Mouse (Mus musculus): ENCODE data around the gene Figla. TPM values are rescaled to one million over a fixed set of nuclear protein-coding genes. Genes with fewer than 3 reads are reported as not detected.

Gene Figla
- total and polyA plus RNA-seq, 2 experiments, result not detected

GRCm38 (mm10) chr6:86048509-86048908 is 32.5 kb downstream of the Figla start:
- no peak for DNase-seq (ENCODE audit: extremely low read depth, low read depth, low spot score)
- WGBS, result 86% methylated on average over 5 of the region's 5 CpGs
- no peak for TF ChIP-seq POLR2A (IDR thresholded peaks at IDR 0.05; ENCODE audit: extremely low read depth, insufficient read depth, low read length)
- no peak for TF ChIP-seq CTCF (IDR thresholded peaks at IDR 0.05; ENCODE audit: low read depth, low read length)
- Histone ChIP-seq H3K9ac (ENCODE audit: low read depth, low read length) (no peak overlapping the region), H3K27ac (replicated peaks; ENCODE audit: insufficient read depth, low read depth, low read length) (no peak overlapping the region), H3K4me3 (ENCODE audit: insufficient read depth, low read depth, low read length) (no peak overlapping the region), H3K27me3 (ENCODE audit: control insufficient read depth, insufficient read depth, low read length) (no peaks in the 10 kb centered on the region), H3K79me2 (ENCODE audit: control insufficient read depth, insufficient read depth, low read length) (no peaks in the 10 kb centered on the region), H3K4me1 (ENCODE audit: control insufficient read depth, insufficient read depth, low read length) (no peaks in the 10 kb centered on the region), H3K36me3 (ENCODE audit: control insufficient read depth, insufficient read depth, low read length) (no peaks in the 10 kb centered on the region)

GRCm38 (mm10) chr6:86050586-86051268 is 34.8 kb downstream of the Figla start:
- Histone ChIP-seq H3K79me2 (ENCODE audit: control insufficient read depth, insufficient read depth, low read length) (no peaks in the 10 kb centered on the region), H3K36me3 (ENCODE audit: control insufficient read depth, insufficient read depth, low read length) (no peaks in the 10 kb centered on the region), H3K9ac (ENCODE audit: low read depth, low read length) (no peak overlapping the region), H3K4me3 (ENCODE audit: insufficient read depth, low read depth, low read length) (no peak overlapping the region), H3K27ac (replicated peaks; ENCODE audit: insufficient read depth, low read depth, low read length) (no peak overlapping the region), H3K4me1 (ENCODE audit: control insufficient read depth, insufficient read depth, low read length) (no peaks in the 10 kb centered on the region), H3K27me3 (ENCODE audit: control insufficient read depth, insufficient read depth, low read length) (no peaks in the 10 kb centered on the region)
- 59% methylated on average over 6 of the region's 6 CpGs for WGBS
- DNase-seq (ENCODE audit: extremely low read depth, low read depth, low spot score), result no peak
- TF ChIP-seq POLR2A (IDR thresholded peaks at IDR 0.05; ENCODE audit: extremely low read depth, insufficient read depth, low read length) (no peak), CTCF (IDR thresholded peaks at IDR 0.05; ENCODE audit: low read depth, low read length) (no peak)

- WGBS, result 46% methylated on average over 7 of the region's 7 CpGs
- DNase-seq (ENCODE audit: extremely low read depth, low read depth, low spot score), result no peak
- TF ChIP-seq POLR2A (IDR thresholded peaks at IDR 0.05; ENCODE audit: extremely low read depth, insufficient read depth, low read length) (no peak), CTCF (IDR thresholded peaks at IDR 0.05; ENCODE audit: low read depth, low read length) (no peak)
These were observed 36.1 kb downstream of the Figla start for GRCm38 (mm10) chr6:86052032-86052459.

GRCm38 (mm10) chr6:86052556-86052955 is 36.6 kb downstream of the Figla start:
- TF ChIP-seq CTCF (IDR thresholded peaks at IDR 0.05; ENCODE audit: low read depth, low read length) (no peak), POLR2A (IDR thresholded peaks at IDR 0.05; ENCODE audit: extremely low read depth, insufficient read depth, low read length) (no peak)
- Histone ChIP-seq H3K36me3 (ENCODE audit: control insufficient read depth, insufficient read depth, low read length) (no peaks in the 10 kb centered on the region), H3K79me2 (ENCODE audit: control insufficient read depth, insufficient read depth, low read length) (no peaks in the 10 kb centered on the region), H3K9ac (ENCODE audit: low read depth, low read length) (no peak overlapping the region), H3K27me3 (ENCODE audit: control insufficient read depth, insufficient read depth, low read length) (no peaks in the 10 kb centered on the region), H3K4me3 (ENCODE audit: insufficient read depth, low read depth, low read length) (no peak overlapping the region), H3K27ac (replicated peaks; ENCODE audit: insufficient read depth, low read depth, low read length) (no peak overlapping the region), H3K4me1 (ENCODE audit: control insufficient read depth, insufficient read depth, low read length) (no peaks in the 10 kb centered on the region)
- WGBS, result 69% methylated on average over 4 of the region's 4 CpGs
- DNase-seq (ENCODE audit: extremely low read depth, low read depth, low spot score), result no peak

More at GRCm38 (mm10) chr6:86052032-86052459, 36.1 kb downstream of the Figla start:
- Histone ChIP-seq H3K4me3 (ENCODE audit: insufficient read depth, low read depth, low read length) (no peak overlapping the region), H3K27ac (replicated peaks; ENCODE audit: insufficient read depth, low read depth, low read length) (no peak overlapping the region), H3K36me3 (ENCODE audit: control insufficient read depth, insufficient read depth, low read length) (no peaks in the 10 kb centered on the region), H3K9ac (ENCODE audit: low read depth, low read length) (no peak overlapping the region), H3K27me3 (ENCODE audit: control insufficient read depth, insufficient read depth, low read length) (no peaks in the 10 kb centered on the region), H3K4me1 (ENCODE audit: control insufficient read depth, insufficient read depth, low read length) (no peaks in the 10 kb centered on the region), H3K79me2 (ENCODE audit: control insufficient read depth, insufficient read depth, low read length) (no peaks in the 10 kb centered on the region)

- no peak for DNase-seq (ENCODE audit: extremely low read depth, low read depth, low spot score)
- no peaks in the 10 kb centered on the region for H3K27me3 ChIP-seq (ENCODE audit: control insufficient read depth, insufficient read depth, low read length)
- no peak overlapping the region for H3K27ac ChIP-seq (replicated peaks; ENCODE audit: insufficient read depth, low read depth, low read length)
- no peaks in the 10 kb centered on the region for H3K79me2 ChIP-seq (ENCODE audit: control insufficient read depth, insufficient read depth, low read length)
- no peaks in the 10 kb centered on the region for H3K36me3 ChIP-seq (ENCODE audit: control insufficient read depth, insufficient read depth, low read length)
- H3K4me3 ChIP-seq (ENCODE audit: insufficient read depth, low read depth, low read length), result no peak overlapping the region
- H3K4me1 ChIP-seq (ENCODE audit: control insufficient read depth, insufficient read depth, low read length), result no peaks in the 10 kb centered on the region
- WGBS, result 80% methylated on average over 4 of the region's 4 CpGs
- TF ChIP-seq POLR2A (IDR thresholded peaks at IDR 0.05; ENCODE audit: extremely low read depth, insufficient read depth, low read length) (no peak), CTCF (IDR thresholded peaks at IDR 0.05; ENCODE audit: low read depth, low read length) (no peak)
- no peak overlapping the region for H3K9ac ChIP-seq (ENCODE audit: low read depth, low read length)
These were observed 37.1 kb downstream of the Figla start for GRCm38 (mm10) chr6:86053099-86053498.

GRCm38 (mm10) chr6:86053594-86053993 is 37.6 kb downstream of the Figla start:
- H3K9ac ChIP-seq (ENCODE audit: low read depth, low read length), result no peak overlapping the region
- H3K27me3 ChIP-seq (ENCODE audit: control insufficient read depth, insufficient read depth, low read length), result no peaks in the 10 kb centered on the region
- H3K4me3 ChIP-seq (ENCODE audit: insufficient read depth, low read depth, low read length), result no peak overlapping the region
- no peak overlapping the region for H3K27ac ChIP-seq (replicated peaks; ENCODE audit: insufficient read depth, low read depth, low read length)
- DNase-seq (ENCODE audit: extremely low read depth, low read depth, low spot score), result no peak
- no peaks in the 10 kb centered on the region for H3K36me3 ChIP-seq (ENCODE audit: control insufficient read depth, insufficient read depth, low read length)
- TF ChIP-seq CTCF (IDR thresholded peaks at IDR 0.05; ENCODE audit: low read depth, low read length), result no peak
- TF ChIP-seq POLR2A (IDR thresholded peaks at IDR 0.05; ENCODE audit: extremely low read depth, insufficient read depth, low read length), result no peak
- H3K79me2 ChIP-seq (ENCODE audit: control insufficient read depth, insufficient read depth, low read length), result no peaks in the 10 kb centered on the region
- 63% methylated on average over 5 of the region's 5 CpGs for WGBS
- no peaks in the 10 kb centered on the region for H3K4me1 ChIP-seq (ENCODE audit: control insufficient read depth, insufficient read depth, low read length)

Data from liver, adult 2 months (tissue).